Mouse (Mus musculus) layer of hippocampus, adult 9-10 months (tissue): ENCODE data around the gene Astn2.

Experiments used
- DNase-seq: peaks from one replicate; pipeline ENCODE4 v3.0.0; 2022; ENCODE audit warnings: low spot score

Gene Astn2

GRCm38 (mm10) chr4:66310315-66311020 is 93.9 kb downstream of the Astn2 start:
- DNase-seq, result no peak

GRCm38 (mm10) chr4:66306377-66306776 is 98.0 kb downstream of the Astn2 start:
- no peak for DNase-seq

- DNase-seq, result no peak
These were observed 101.6 kb downstream of the Astn2 start for GRCm38 (mm10) chr4:66302686-66303310.

GRCm38 (mm10) chr4:66285034-66285433 is 119.4 kb downstream of the Astn2 start:
- no peak for DNase-seq

GRCm38 (mm10) chr4:66276096-66276495 is 128.3 kb downstream of the Astn2 start:
- no peak for DNase-seq

- DNase-seq, result no peak
These were observed 132.8 kb downstream of the Astn2 start for GRCm38 (mm10) chr4:66271550-66272117.

GRCm38 (mm10) chr4:66264031-66264430 is 140.4 kb downstream of the Astn2 start:
- DNase-seq, result no peak

- DNase-seq, result no peak
These were observed 143.1 kb downstream of the Astn2 start for GRCm38 (mm10) chr4:66261276-66261675.

GRCm38 (mm10) chr4:66258905-66259304 is 145.5 kb downstream of the Astn2 start:
- no peak for DNase-seq

- no peak for DNase-seq
These were observed 149.5 kb downstream of the Astn2 start for GRCm38 (mm10) chr4:66254695-66255492.

GRCm38 (mm10) chr4:66248521-66248920 is 155.9 kb downstream of the Astn2 start:
- no peak for DNase-seq

- DNase-seq, result no peak
These were observed 161.7 kb downstream of the Astn2 start for GRCm38 (mm10) chr4:66242683-66243082.

- DNase-seq, result no peak
These were observed 171.6 kb downstream of the Astn2 start for GRCm38 (mm10) chr4:66232799-66233198.

GRCm38 (mm10) chr4:66232350-66232749 is 172.1 kb downstream of the Astn2 start:
- no peak for DNase-seq

GRCm38 (mm10) chr4:66230735-66231134 is 173.7 kb downstream of the Astn2 start:
- DNase-seq, result no peak

- DNase-seq, result peak; percentile 18
These were observed 181.7 kb downstream of the Astn2 start for GRCm38 (mm10) chr4:66222602-66223317.

- DNase-seq, result no peak
These were observed 189.2 kb downstream of the Astn2 start for GRCm38 (mm10) chr4:66215170-66215618.

- no peak for DNase-seq
These were observed 214.8 kb downstream of the Astn2 start for GRCm38 (mm10) chr4:66189636-66190035.

- no peak for DNase-seq
These were observed 228.4 kb downstream of the Astn2 start for GRCm38 (mm10) chr4:66175887-66176533.

- DNase-seq, result no peak
These were observed 232.8 kb downstream of the Astn2 start for GRCm38 (mm10) chr4:66171583-66171982.

GRCm38 (mm10) chr4:66170787-66171186 is 233.6 kb downstream of the Astn2 start:
- no peak for DNase-seq
